Mouse (Mus musculus) T-helper 1 cell (primary cell): Measurements from ENCODE around the gene Ctps.

Source experiments
- in situ Hi-C: fragments of 300-600 bp; cut with MboI, MseI; formaldehyde crosslinking; loops from one replicate; pipeline ENCODE4 v1.15.1; 2025; ENCODE audit warnings: high pct_unique_total_duplicates

The Ctps gene

GRCm38 (mm10) chr4:120569486-120570437, at the start of gene Ctps:
Gene Ctps, minus strand, starts transcription at chr4:120570276.
- in situ Hi-C loops: no loop called here

- in situ Hi-C loops: no loop called here
These were observed 46.3 kb upstream of the Ctps start for GRCm38 (mm10) chr4:120616199-120617025.

GRCm38 (mm10) chr4:120615528-120616081, 45.5 kb upstream of the Ctps start:
- in situ Hi-C loops: no loop called here

GRCm38 (mm10) chr4:120614644-120615043, 44.6 kb upstream of the Ctps start:
- in situ Hi-C loops: no loop called here

- in situ Hi-C loops: no loop called here
These were observed 43.7 kb upstream of the Ctps start for GRCm38 (mm10) chr4:120613691-120614329.

- in situ Hi-C loops: no loop called here
These were observed 42.4 kb upstream of the Ctps start for GRCm38 (mm10) chr4:120612304-120613080.

GRCm38 (mm10) chr4:120611005-120611404, 40.9 kb upstream of the Ctps start:
- in situ Hi-C loops: no loop called here

- in situ Hi-C loops: no loop called here
These were observed 36.9 kb upstream of the Ctps start for GRCm38 (mm10) chr4:120606941-120607340.

- in situ Hi-C loops: no loop called here
These were observed 32.6 kb upstream of the Ctps start for GRCm38 (mm10) chr4:120602669-120603068.

- in situ Hi-C loops: no loop called here
These were observed 31.7 kb upstream of the Ctps start for GRCm38 (mm10) chr4:120601774-120602173.

GRCm38 (mm10) chr4:120598922-120599321, 28.8 kb upstream of the Ctps start:
- in situ Hi-C loops: loop anchor here (5.0 to 10.0 kb wide), 2 partner anchors 103 to 316 kb away; no protein-coding TSS in a partner anchor

- in situ Hi-C loops: loop anchor here (5.0 to 10.0 kb wide), 2 partner anchors 106 to 319 kb away; no protein-coding TSS in a partner anchor
These were observed 26.1 kb upstream of the Ctps start for GRCm38 (mm10) chr4:120596210-120596609.

GRCm38 (mm10) chr4:120590973-120591372, 20.9 kb upstream of the Ctps start:
- in situ Hi-C loops: loop anchor here (5.0 to 10.0 kb wide), 2 partner anchors 91 to 324 kb away; no protein-coding TSS in a partner anchor

- in situ Hi-C loops: loop anchor here (5.0 to 10.0 kb wide), 2 partner anchors 92 to 325 kb away; no protein-coding TSS in a partner anchor
These were observed 19.8 kb upstream of the Ctps start for GRCm38 (mm10) chr4:120589815-120590422.

- in situ Hi-C loops: no loop called here
These were observed 19.0 kb upstream of the Ctps start for GRCm38 (mm10) chr4:120589070-120589469.

GRCm38 (mm10) chr4:120588445-120588844, 18.4 kb upstream of the Ctps start, which contains the start of gene Gm8439:
Gene Gm8439, plus strand, starts transcription at chr4:120588745.
- in situ Hi-C loops: no loop called here

GRCm38 (mm10) chr4:120586986-120587385, 16.9 kb upstream of the Ctps start:
- in situ Hi-C loops: no loop called here

GRCm38 (mm10) chr4:120581711-120582110, 11.6 kb upstream of the Ctps start:
- in situ Hi-C loops: no loop called here

GRCm38 (mm10) chr4:120580894-120581293, 10.8 kb upstream of the Ctps start:
- in situ Hi-C loops: no loop called here

GRCm38 (mm10) chr4:120571691-120572090, 1.6 kb upstream of the Ctps start:
- in situ Hi-C loops: no loop called here
